Mouse (Mus musculus) T-helper 2 cell (primary cell): ENCODE results near the gene Cdkl3.
"Not testable (repeated sequence)": the region's sequence is repeated elsewhere in the genome, so short reads cannot be mapped to it uniquely, and the experiment has no call there.

Experiments used
- in situ Hi-C: fragments of 300-600 bp; cut with MboI, MseI; formaldehyde crosslinking; loops from one replicate; pipeline ENCODE4 v1.15.1; 2025; ENCODE audit warnings: high pct_unique_total_duplicates

Cdkl3 gene

DNA sequence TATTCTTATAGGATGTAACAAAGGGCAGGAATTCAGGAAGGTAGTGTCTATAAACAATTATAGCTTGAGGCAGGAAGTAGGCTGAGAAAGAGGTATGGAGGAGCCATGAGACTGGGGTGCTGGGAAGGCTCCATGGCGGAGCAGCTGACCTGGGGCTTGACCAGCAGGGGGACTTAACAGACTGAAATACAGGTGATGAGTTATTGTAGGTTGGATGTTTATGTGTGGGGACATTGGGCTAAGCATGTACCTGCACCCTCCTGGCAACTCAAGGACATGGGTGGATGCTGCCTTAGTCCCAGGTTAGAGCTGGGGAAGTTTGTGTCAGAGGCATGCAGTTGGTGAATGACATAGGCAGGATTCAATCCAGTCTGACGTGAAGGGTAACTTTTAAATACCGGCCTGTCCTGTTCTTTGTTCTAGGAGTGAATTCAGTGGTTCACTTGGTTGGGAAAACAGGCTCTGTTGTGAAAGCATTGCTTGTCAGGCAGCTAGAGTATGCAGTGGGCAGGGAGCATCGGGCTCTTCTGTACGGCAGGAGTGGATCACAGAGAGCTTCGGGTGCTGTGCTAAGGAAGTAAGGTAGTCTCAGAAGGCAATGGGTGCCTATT, 72.8 kb downstream of the Cdkl3 start:
- in situ Hi-C loops: no loop called here

DNA sequence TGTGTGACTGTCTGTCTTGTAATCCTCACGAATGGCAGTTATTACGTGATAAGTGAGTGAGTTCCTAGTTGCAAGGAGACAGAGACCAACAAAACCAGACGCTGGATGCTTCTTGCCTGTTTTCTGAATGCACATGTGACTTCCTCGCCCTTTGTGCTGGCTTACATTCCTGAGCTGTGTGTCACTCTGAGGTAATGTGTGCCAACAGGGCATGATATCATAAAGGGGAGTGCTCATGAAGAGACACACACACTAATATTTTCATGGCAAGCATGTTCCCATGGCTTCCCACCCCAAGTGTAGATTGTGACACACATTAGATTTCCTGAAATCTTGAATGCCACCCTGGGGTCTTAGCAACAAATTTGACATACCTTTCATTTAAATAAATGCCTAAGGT, 73.9 kb downstream of the Cdkl3 start:
- in situ Hi-C loops: no loop called here

DNA sequence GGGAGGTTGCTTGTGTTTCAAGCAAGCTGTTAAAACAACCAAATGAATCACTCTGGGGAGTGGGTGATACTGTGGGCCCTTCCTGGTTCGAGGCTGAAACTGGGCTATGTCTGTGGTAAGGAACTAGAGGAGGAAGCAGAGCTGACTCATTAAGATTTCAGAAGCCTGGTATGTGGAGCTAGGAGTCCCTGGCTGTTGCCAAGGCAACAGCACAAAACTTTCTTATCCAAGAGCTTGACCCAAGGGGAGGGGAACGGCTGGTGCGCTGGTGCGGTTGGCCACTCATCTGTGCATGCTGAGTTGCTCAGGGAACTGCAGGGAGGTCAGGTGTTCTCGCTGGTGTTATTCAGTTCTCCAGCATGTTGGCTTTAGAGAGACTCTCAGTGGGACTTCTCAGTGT, 76.0 kb downstream of the Cdkl3 start:
- in situ Hi-C loops: no loop called here

DNA sequence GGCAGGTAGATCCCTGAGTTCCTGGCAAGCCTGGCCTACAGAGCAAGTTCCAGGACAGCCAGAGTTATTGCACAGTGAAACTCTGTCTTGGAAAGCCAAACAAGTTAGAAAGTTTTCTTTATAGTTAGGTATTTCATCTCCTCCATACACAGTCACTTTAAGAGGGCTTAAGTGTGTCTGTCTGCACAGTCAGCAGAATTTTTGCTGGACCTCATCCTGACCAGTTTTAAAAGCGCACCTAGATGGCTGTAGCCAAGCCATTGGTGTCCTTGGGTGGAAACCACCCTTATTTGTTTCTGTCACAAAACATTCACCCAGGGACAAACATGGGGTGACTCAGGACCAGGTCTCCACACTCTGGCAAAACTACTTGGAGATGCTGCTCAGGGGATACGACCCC, 76.6 kb downstream of the Cdkl3 start:
- in situ Hi-C loops: no loop called here

DNA sequence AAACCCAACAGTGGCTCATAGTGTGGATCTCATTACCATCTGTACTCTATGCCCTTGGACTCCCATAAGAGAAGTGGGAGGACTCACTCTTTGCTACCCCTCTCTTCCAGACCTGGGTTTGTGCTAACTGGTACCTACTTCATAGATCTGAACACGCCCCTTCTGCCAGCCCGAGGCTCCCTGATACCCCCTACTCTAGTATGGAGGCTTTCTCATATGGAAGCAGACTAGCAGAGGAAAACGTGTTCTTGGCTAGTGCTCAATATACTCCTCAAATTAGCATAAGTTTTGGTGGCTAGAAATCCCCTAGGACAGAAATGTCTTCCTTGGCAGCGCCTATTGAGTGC, 81.8 kb downstream of the Cdkl3 start:
- in situ Hi-C loops: no loop called here

- in situ Hi-C loops: no loop called here
Measured at GRCm38 (mm10) chr11:52086204-52086864, 82.3 kb downstream of the Cdkl3 start.

- in situ Hi-C loops: no loop called here
Measured at GRCm38 (mm10) chr11:52089291-52089690, 85.3 kb downstream of the Cdkl3 start.

- in situ Hi-C loops: no loop called here
Measured at GRCm38 (mm10) chr11:52091261-52091660, 87.2 kb downstream of the Cdkl3 start.

GRCm38 (mm10) chr11:52094568-52094967, 90.5 kb downstream of the Cdkl3 start:
- in situ Hi-C loops: no loop called here

DNA sequence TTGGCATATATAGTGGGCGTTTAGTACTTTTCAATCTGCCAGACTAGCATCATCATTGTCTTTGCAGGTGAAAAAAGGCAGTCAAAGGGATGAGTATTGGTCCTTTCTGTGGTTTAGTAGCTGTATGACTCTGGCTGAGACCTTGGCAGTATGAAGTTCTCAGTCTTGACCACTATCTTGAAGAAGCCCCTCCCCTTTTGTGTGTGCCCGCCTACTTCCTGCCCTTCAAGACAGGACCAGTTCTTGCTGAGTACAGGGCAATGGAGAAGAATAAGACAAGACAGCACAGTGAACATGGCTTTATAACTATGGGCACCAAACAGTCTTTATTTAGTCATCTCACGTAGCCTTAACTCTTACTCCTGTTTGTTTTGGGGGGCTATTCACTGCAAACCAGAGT, 93.0 kb downstream of the Cdkl3 start:
- in situ Hi-C loops: no loop called here

- in situ Hi-C loops: no loop called here
Measured at GRCm38 (mm10) chr11:52097596-52097995, 93.6 kb downstream of the Cdkl3 start.

DNA sequence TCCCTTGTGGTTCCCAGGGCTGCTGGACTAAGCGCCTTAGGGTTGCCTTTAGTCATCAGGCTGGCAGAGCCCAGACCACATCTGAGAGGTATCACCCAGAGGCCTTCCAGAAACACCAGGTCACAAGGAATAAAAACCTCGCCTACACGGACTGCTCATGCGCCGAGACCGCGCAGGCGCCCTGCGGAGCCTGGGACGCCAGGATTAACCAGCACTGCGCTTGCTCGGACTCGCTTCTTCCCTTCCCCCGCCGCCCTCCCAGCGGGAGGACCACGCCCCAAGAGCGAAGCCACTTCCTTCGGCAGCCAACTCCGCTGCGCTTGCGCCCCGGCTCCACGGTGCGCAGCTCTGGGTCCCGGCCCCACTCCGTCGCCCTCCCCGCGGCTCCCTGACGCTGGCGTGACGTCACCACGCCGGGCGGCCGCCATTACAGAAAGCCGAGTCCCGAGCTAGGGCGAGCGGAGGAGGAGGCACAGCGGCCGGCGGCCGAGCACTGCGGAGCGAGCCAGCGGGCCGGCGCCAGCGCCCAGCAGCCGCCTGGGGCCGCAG, 94.5 kb downstream of the Cdkl3 start, which contains the start of gene Ppp2ca:
Ppp2ca (plus strand) TSS at position 284 of the 549 bp plus-strand sequence.
- in situ Hi-C loops: no loop called here

GRCm38 (mm10) chr11:52099031-52099761, 95.2 kb downstream of the Cdkl3 start:
- in situ Hi-C loops: no loop called here

DNA sequence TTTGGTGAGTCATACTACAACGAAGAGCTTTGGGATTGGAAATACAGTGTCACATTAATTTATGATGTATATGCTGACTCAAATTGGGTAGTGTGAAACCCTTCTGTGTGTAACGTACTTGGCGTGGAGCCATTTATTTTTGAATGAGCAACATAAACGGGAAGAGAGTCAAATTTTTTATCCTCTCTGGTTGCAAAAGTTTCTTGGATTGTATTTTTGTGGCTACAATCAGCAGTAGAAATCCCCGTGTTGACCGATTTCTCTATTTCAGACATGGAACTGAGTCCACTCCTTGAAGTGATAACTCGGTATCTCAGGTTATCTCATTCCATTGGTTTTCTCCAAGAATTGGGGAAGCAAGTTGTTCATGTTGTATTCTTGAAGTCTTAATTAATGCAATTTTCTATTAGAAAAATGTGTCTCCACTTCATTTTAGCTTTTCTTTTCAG, 95.8 kb downstream of the Cdkl3 start:
- in situ Hi-C loops: no loop called here

GRCm38 (mm10) chr11:52102977-52103376, 99.0 kb downstream of the Cdkl3 start:
- in situ Hi-C loops: no loop called here

DNA sequence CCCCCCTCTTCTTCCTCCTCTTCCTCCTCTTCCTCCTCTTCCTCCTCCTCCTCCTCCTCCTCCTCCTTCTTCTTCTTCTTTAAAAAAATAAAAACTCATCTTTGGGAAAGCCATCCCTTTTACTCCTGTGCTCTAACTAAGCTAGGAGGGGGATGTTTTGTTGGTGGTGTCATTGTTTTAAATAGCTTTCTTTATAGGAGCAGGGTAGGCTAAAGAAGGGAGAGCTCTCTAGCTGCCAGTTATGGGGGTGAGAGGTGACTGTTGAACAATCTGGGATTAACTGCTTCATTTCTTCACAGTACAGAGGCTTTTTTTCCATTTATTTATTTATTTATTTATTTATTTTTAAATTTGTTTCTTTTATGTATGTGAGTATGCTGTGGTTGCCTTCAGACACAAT, 101.5 kb downstream of the Cdkl3 start:
- in situ Hi-C loops: loop anchor here (5.0 kb wide), 1 partner anchor 33 kb away; no protein-coding TSS in a partner anchor

- in situ Hi-C loops: loop anchor here (5.0 kb wide), 1 partner anchor 34 kb away; no protein-coding TSS in a partner anchor
Measured at GRCm38 (mm10) chr11:52106037-52106436, 102.0 kb downstream of the Cdkl3 start.

DNA sequence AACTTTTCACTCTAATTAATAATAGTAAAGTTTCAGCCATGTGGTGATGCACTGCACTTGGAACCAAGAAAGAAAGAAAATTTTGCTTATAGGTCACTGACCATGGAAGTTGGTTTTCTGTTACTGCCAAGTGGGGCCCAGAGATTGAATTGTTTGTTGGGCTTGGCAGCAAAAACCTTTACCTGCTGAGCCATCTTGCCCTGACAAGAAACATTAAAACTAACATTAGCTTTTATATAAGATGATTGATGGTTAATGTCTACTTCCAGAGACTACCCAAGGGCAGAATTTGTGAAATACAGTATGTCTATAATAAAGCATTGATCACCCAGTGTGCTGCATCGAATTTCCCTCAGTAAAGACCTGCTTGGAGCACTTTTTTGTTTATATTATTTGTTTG, 102.4 kb downstream of the Cdkl3 start:
- in situ Hi-C loops: loop anchor here (5.0 kb wide), 1 partner anchor 34 kb away; no protein-coding TSS in a partner anchor

DNA sequence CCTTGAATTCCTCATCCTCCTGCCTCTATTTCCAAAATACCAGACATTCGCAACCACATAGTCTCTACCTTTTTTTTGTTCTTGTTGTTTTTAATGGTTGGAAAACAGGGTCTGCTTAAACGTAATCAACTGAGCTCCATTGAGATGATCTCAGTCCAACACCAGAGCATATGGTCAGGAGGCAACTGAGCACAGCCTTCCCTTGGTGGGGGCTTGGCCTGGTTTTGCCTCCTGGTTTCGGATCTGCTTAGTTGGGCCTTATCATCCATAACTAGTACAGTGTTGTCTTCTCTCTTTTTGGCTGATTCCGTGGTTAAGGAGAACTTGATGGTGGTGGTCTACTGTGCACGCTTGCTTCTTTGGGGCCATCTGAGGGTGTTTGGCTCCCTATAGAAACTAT, 104.8 kb downstream of the Cdkl3 start:
- in situ Hi-C loops: loop anchor here (5.0 kb wide), 1 partner anchor 36 kb away; no protein-coding TSS in a partner anchor

DNA sequence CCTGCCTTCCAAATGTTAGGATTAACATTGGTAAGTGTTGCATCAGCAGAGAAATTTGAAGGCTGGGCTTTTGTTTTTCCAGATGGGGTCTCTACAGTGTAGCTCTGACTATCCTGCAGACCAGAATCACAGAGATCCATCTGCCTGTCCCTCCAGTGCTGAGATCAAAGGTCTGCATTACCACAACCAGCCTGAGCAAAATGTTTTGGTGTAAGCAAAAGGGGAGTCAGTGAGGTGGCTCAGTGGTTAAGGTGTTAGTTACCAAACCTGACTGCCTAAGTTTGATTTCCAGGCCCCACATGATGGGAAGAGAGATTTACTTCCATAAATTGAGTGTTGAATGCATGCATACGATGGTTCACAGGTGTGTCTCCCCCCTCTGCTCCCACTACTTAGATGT, 105.4 kb downstream of the Cdkl3 start:
- in situ Hi-C loops: loop anchor here (5.0 kb wide), 1 partner anchor 37 kb away; no protein-coding TSS in a partner anchor

DNA sequence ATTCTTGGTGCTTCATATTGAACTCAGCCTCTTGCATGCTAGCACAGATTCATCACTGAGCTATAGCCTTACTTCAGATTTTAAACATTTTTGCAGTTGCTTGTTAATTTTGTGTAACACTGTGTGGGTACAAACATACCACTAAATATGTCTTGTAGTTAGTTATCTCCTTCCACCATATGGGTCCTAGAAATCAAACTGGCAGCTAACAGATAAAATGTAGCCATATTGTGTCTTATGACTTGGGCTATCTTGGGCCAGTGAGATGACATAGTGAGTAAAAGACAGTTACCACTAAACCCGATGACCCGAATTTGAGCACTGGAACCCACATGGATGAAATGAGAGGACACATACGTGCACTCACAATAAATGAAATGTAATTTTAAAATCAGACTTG, 111.5 kb downstream of the Cdkl3 start:
- in situ Hi-C loops: no loop called here

DNA sequence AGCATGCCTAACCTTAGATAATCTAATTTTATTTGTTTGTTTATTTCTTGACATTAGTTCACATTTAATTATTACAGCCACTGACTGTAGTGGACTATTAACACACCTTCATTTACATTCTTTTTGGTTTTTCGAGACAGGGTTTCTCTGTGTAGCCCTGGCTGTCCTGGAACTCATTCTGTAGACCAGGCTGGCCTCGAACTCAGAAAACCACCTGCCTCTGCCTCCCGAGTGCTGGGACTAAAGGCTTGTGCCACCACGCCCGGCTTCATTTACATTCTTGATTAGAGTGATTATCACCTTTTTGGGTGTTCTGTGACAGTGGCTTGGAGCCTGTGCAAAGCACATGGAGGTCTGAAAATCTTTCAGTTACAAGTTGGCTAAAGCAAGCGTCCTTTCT, 112.1 kb downstream of the Cdkl3 start:
- in situ Hi-C loops: not testable (repeated sequence)
